Mouse (Mus musculus) activated CD4-positive, CD25-positive, alpha-beta regulatory T cell, adult 4 months (primary cell): ENCODE data around the gene Gprc5c. TPM values are rescaled to one million over a fixed set of nuclear protein-coding genes. Genes with fewer than 3 reads are reported as not detected.

Source experiments
- ATAC-seq: one replicate; pipeline ENCODE4 v1.8.0; 2017
- polyA plus RNA-seq, 2 experiments: library from polyadenylated mRNA; unstranded; fragments of 100-300 nt; shearing (Covaris generic); gene quantifications; one replicate each; pipeline ENCODE4 v1.2.1; 2017

Gene Gprc5c
- under 1 TPM in 1 of 2 experiments, not detected in 1; 0.15 TPM for polyA plus RNA-seq

- no peak for ATAC-seq
These were observed at the start of gene Gprc5c for GRCm38 (mm10) chr11:114850452-114851268. TSS of gene Gprc5c (plus strand) at chr11:114851152.

- no peak for ATAC-seq
These were observed 49.0 kb upstream of the Gprc5c start for GRCm38 (mm10) chr11:114801906-114802305.

GRCm38 (mm10) chr11:114802540-114803267 is 48.2 kb upstream of the Gprc5c start:
- ATAC-seq: no peak

- no peak for ATAC-seq
These were observed 47.0 kb upstream of the Gprc5c start for GRCm38 (mm10) chr11:114803990-114804389.

GRCm38 (mm10) chr11:114807025-114807424 is 43.9 kb upstream of the Gprc5c start:
- ATAC-seq: no peak

GRCm38 (mm10) chr11:114807686-114808427 is 43.1 kb upstream of the Gprc5c start:
- peak; percentile 81 for ATAC-seq

- ATAC-seq: no peak
These were observed 41.6 kb upstream of the Gprc5c start for GRCm38 (mm10) chr11:114809371-114809770.

GRCm38 (mm10) chr11:114810344-114810743 is 40.6 kb upstream of the Gprc5c start:
- no peak for ATAC-seq

GRCm38 (mm10) chr11:114812731-114813240 is 38.2 kb upstream of the Gprc5c start:
- ATAC-seq: no peak

GRCm38 (mm10) chr11:114814873-114815592 is 35.9 kb upstream of the Gprc5c start:
- ATAC-seq: no peak

GRCm38 (mm10) chr11:114816934-114817333 is 34.0 kb upstream of the Gprc5c start:
- ATAC-seq: no peak

GRCm38 (mm10) chr11:114818185-114818584 is 32.8 kb upstream of the Gprc5c start:
- ATAC-seq: no peak

- ATAC-seq: no peak
These were observed 31.8 kb upstream of the Gprc5c start for GRCm38 (mm10) chr11:114819110-114819509.

GRCm38 (mm10) chr11:114820444-114820843 is 30.5 kb upstream of the Gprc5c start:
- ATAC-seq: no peak

- no peak for ATAC-seq
These were observed 29.6 kb upstream of the Gprc5c start for GRCm38 (mm10) chr11:114821325-114821724.

- ATAC-seq: no peak
These were observed 28.2 kb upstream of the Gprc5c start for GRCm38 (mm10) chr11:114822727-114823126.

GRCm38 (mm10) chr11:114823199-114823725 is 27.7 kb upstream of the Gprc5c start:
- ATAC-seq: no peak

GRCm38 (mm10) chr11:114826686-114827085 is 24.3 kb upstream of the Gprc5c start:
- ATAC-seq: no peak

- ATAC-seq: no peak
These were observed 21.2 kb upstream of the Gprc5c start for GRCm38 (mm10) chr11:114829499-114830432.

GRCm38 (mm10) chr11:114830433-114830773 is 20.5 kb upstream of the Gprc5c start:
- ATAC-seq: no peak

- ATAC-seq: no peak
These were observed 17.8 kb upstream of the Gprc5c start for GRCm38 (mm10) chr11:114833166-114833565.
